Mouse (Mus musculus): ENCODE data around the gene Ddhd1.

Gene Ddhd1

GRCm38 (mm10) chr14:45644202-45644601, 13.7 kb downstream of the Ddhd1 start:
- no peak for DNase-seq

- no peak for DNase-seq
Observed at GRCm38 (mm10) chr14:45643461-45643860, 14.5 kb downstream of the Ddhd1 start.

- DNase-seq, result no peak
Observed at GRCm38 (mm10) chr14:45642795-45643194, 15.1 kb downstream of the Ddhd1 start.

DNA sequence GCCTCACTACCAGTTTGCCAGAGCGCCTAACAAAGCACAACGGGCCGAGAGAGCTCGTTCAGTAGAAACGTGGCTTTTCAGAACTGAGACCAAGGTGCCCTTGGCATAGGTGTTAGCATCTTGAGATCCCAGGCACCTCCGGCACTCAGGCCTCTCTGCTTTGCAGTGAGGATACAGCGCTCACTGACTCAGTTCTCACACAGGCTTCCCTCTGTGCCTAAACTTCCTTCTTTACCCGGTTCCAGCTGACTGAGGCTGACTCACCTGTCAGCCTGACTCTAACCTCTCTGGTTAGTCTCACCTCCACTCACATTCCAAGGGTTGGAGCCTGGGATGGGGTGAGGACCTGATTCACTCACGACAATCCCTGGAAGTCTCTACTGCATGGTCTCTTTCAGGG, 15.7 kb downstream of the Ddhd1 start:
- DNase-seq, result no peak

- DNase-seq, result no peak
Observed at GRCm38 (mm10) chr14:45638717-45639116, 19.2 kb downstream of the Ddhd1 start.

GRCm38 (mm10) chr14:45635496-45635895, 22.4 kb downstream of the Ddhd1 start:
- DNase-seq, result no peak

DNA sequence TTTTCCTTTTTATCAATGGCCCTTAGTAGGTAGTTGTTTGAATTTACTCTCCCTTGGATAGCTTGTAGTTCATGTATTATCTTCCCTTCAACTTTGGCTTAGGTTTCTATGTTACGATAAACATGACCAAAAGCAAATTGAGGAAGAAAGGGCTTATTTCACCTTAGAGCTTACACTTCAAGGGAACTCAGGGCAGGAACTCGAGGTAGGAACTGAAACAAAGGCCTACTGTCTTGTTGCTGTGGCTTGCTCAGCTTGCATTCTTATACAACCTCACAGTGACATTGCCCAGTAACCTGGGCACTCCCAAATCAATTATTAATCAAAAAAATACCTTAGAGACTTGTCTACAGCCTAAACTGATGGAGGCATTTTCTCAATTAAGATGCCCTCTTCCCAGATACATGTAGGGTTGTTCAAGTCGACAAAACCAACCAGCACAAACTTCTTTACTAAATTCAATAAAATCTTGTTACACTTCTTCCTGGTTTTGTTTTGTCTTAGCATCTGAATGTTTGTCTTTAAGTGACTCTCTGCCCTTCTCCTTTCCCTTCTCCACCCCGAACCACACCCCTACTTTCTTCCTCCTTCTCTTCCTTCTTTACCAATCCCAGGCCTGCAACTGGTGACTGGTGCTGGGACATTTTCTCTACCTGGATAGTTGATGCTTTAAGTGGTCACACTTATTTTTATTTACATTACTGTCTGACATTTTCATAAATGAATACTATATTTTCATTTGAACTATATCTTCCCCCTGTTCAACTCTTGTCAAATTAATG, 25.0 kb downstream of the Ddhd1 start:
- DNase-seq, result no peak

GRCm38 (mm10) chr14:45630544-45630943, 27.4 kb downstream of the Ddhd1 start:
- no peak for DNase-seq

GRCm38 (mm10) chr14:45629938-45630337, 28.0 kb downstream of the Ddhd1 start:
- DNase-seq, result no peak

DNA sequence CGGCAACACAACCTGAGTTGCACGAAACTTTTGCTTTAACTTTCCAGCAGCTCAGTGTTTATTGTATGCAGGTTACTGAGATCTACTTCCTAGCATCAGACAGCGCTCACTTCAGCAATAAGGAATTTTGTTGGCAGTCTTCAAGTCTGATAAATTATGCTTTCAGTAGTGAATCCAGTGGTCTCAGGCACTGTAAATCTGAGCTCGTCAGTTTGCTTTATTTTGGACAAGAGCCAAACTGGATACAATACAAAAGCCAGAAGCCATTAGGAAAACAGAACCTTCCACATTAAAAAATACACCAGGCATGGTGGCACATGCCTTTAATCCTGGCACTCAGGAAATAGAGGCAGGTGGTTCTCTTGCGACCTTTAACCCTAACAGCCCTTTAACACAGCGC, 39.6 kb downstream of the Ddhd1 start:
- DNase-seq, result no peak

- no peak for DNase-seq
Observed at GRCm38 (mm10) chr14:45616526-45616925, 41.4 kb downstream of the Ddhd1 start.

- DNase-seq, result no peak
Observed at GRCm38 (mm10) chr14:45615776-45616175, 42.2 kb downstream of the Ddhd1 start.

DNA sequence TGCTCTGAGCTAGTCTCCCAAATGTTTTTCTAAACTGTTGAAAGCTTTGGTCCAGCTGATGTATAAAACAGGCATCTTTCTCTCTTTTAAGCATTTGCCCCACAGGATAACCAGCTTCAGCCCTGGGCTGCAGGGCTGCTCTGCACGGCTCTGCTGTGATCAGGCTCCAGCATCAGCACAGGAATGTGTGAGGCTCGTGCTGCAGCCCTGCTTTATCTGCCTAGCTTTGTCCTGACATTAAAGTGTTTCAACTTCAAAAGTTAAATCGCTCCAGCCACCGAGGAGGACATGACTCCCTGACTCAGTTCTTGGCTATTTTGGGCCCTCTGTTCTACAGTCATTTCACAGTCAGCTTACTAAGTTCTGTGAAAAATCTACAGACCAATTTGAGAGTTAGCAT, 43.1 kb downstream of the Ddhd1 start:
- DNase-seq, result no peak

GRCm38 (mm10) chr14:45614406-45614805, 43.5 kb downstream of the Ddhd1 start:
- DNase-seq, result no peak

DNA sequence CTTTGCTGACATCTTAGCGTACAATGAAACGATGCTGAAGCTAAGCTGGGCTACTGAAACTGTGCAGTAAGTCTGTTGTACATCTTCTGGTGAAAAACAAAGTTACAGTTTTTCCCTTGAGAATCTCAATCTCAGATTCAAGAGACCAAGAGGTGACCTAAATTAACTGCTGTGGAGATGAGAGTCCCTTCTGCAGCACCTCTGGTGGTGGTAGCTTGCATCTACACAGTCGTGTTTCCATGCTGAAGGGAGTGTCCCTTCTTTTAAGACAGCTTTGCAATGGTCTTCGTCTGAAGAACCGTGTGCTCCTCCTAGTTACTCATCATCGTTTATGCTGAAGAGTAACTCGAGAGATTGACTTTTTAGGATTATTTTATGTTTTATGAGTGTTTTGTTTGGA, 46.3 kb downstream of the Ddhd1 start:
- DNase-seq, result no peak

DNA sequence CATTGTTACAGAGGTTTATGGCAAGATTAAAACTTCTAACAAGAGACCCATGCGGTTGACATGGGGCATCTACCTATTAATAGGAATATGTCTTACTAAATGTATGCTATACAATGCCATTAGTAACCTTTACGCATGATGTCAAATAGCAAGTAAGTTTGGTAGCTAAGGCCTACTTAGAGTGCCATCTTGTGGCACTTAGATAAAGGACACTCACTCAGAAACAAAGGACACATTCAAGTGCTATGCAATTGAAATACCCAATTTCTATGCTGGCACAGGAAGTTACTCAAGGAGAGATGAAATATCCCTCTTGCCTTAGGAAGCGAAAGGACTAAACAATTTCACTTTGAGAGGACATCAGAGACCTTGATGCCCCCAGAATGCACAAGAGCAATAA, 55.9 kb downstream of the Ddhd1 start:
- peak; percentile 34 for DNase-seq

- peak; percentile 73 for DNase-seq
Observed at GRCm38 (mm10) chr14:45600587-45600986, 57.4 kb downstream of the Ddhd1 start.

GRCm38 (mm10) chr14:45597855-45598254, 60.1 kb downstream of the Ddhd1 start:
- no peak for DNase-seq

- no peak for DNase-seq
Observed at GRCm38 (mm10) chr14:45593261-45593660, 64.7 kb downstream of the Ddhd1 start.

- no peak for DNase-seq
Observed at GRCm38 (mm10) chr14:45588403-45588802, 69.5 kb downstream of the Ddhd1 start.

- no peak for DNase-seq
Observed at GRCm38 (mm10) chr14:45587536-45587935, 70.4 kb downstream of the Ddhd1 start.

- no peak for DNase-seq
Observed at GRCm38 (mm10) chr14:45583494-45584027, 74.4 kb downstream of the Ddhd1 start.

- peak; percentile 62 for DNase-seq
Observed at GRCm38 (mm10) chr14:45580923-45581827, 76.8 kb downstream of the Ddhd1 start.
